Mouse (Mus musculus): ENCODE measurements around the gene Mthfsl.
"Not testable (repeated sequence)": the region's sequence is repeated elsewhere in the genome, so short reads cannot be mapped to it uniquely, and the experiment has no call there.

- TF ChIP-seq POLR2A, CTCF (IDR thresholded peaks at IDR 0.05; ENCODE audit: insufficient read depth, low read depth, low read length): not testable (repeated sequence)
These were observed 1.5 kb upstream of the Mthfsl start for GRCm38 (mm10) chr9:88721628-88722027.

Measured in olfactory bulb, adult 2 months (tissue).